Mouse (Mus musculus): ENCODE data around the gene Rcsd1. TPM values are rescaled to one million over a fixed set of nuclear protein-coding genes. Genes with fewer than 3 reads are reported as not detected.
"Not testable (repeated sequence)": the region's sequence is repeated elsewhere in the genome, so short reads cannot be mapped to it uniquely, and the experiment has no call there.

The Rcsd1 gene
- total RNA-seq, 2 experiments from 2014 or later = 6.8 to 6.9 TPM

DNA sequence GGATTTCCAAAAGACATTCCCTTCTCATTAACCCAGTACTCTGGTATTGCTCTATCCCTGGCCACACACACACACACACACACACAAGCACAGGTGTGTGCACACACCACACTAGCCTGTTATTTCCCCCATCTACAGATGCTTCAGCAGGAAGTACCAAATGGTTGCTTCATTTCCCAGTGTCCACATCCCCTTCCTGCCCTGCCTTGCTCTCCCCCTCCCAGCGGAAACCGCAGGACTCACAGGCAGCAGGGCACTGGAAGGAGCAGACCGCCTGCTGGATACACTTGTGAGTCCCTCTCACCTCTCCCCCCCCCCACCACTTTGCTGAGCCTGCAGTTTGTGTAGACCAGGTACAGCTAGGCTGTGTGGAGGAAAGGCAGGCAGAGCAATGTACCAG is 18.0 kb downstream of the Rcsd1 start:
- no peak for DNase-seq (ENCODE audit: low spot score in 2 of 2)

DNA sequence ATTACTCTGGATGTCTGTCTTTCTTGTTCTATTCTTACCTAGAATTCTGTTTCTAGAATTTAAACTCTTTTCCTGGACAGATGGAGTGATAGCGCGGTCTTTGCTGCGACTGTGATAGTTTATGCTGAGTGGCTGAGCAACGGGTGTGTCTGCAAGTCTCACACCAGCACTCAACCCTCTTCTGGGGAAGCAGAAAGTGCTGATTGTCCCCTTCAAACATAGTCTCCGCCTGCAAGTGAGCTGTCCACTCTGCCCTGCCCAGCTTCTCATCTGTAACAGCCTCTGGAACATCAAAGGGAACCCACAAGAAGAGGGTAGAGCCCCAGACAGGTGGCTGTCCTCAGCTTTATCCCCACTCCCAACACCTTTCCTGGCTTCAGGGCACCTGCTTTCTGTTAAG is 19.7 kb downstream of the Rcsd1 start:
- DNase-seq (ENCODE audit: low spot score in 2 of 2) = no peak

DNA sequence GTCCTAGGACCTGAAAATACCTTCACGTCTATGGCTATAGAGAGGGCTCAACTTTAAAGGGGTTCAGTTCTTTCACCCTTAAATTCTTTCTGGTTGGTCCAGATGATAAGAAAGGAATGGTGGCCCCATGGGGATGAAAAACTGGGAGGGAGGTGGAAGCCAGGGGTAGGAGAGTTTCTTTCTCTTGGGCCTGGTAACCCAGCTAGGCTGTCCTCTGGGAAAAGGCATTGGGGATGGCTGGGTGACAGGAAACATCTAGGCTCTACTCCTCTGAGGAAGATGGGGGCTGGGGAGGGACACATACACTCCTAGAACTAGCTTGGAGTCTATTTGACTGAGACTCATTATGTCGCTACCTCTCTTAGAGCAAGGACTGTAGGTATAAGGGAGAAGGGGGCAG is 21.7 kb downstream of the Rcsd1 start:
- no peak for DNase-seq (ENCODE audit: low spot score in 2 of 2)

DNA sequence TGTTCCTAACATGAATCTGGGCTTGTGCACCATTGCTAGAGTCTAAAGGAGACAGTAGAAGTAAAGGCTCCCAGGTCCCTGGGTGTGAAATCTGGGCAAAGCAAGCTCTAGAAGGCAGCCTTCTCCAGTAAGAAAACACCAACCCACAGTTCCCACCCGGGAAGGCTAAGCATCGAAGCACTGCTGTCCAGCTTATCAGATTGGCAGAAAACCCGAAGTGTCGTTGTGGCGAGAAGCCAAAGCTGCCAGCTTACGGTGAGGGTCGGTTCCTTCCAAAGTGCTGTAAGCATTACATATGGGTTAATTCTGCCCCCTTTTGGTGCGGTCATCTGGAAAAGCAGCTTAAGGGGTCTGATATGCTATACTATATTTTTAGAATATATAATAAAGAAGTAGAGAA is 22.6 kb downstream of the Rcsd1 start:
- DNase-seq (ENCODE audit: low spot score in 2 of 2) = no peak

DNA sequence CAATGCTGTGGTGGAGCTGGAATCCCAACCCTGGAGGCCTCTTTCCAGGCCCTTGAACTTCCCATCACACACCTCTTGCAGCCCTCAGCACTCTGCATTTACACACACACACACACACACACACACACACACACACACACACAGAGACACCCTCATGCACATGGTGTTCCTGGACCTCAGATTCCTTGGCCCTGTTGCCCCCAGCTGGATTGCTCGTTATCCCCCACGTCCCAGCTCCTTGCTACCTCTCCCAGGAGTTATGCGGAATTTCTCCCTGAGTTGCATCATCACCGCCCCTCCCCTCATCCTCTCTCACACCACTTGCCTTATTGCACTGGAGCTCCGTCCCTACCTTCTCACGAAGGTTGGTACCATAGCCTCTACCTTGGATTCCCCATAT is 23.2 kb downstream of the Rcsd1 start:
- no peak for DNase-seq (ENCODE audit: low spot score in 2 of 2)

DNA sequence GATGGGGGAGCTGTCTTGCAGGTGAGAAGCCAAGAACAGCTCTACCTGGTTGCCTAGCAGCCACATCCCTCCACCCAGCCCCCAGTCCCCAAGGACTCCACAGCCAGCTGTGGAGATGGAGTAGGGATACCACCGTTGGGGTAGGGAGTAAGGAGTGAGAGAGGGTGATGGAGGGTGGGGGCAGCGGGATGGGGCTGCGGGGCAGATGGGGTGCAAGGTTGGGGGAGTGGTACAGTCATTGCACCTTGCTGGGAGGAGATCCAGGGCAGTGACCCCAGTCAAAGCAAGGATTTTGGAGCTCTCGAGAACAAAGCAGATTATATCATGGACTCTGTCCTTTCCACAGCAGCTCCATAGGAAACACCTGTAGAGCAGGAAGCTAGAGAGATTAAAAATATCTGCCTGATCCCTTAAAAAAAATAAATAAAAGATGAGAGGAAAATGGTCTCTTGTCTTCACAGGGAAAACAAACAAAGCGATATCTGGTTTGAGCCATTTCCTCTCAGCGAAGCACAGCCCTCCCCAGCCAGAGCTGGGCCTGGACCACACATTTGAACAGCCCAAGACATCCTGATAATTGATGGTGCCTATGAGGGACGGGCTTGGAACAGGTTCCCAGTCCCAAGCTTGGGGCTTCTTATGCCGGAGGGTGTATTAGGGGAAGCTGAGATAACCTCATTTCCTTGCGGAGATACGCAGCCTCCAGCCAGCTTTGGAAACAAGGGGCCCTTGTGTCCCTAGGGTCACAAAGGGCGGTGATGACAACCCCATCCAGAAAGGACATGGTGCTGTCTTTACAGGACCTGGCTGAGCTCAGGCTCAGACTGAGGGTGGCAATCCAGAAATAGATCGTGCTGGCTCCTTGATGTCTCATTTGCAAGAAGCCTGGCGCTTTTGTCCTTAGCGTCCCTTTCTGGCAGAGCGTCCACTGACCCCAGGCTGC is 25.0 kb downstream of the Rcsd1 start:
- DNase-seq (ENCODE audit: low spot score in 2 of 2) = no peak

DNA sequence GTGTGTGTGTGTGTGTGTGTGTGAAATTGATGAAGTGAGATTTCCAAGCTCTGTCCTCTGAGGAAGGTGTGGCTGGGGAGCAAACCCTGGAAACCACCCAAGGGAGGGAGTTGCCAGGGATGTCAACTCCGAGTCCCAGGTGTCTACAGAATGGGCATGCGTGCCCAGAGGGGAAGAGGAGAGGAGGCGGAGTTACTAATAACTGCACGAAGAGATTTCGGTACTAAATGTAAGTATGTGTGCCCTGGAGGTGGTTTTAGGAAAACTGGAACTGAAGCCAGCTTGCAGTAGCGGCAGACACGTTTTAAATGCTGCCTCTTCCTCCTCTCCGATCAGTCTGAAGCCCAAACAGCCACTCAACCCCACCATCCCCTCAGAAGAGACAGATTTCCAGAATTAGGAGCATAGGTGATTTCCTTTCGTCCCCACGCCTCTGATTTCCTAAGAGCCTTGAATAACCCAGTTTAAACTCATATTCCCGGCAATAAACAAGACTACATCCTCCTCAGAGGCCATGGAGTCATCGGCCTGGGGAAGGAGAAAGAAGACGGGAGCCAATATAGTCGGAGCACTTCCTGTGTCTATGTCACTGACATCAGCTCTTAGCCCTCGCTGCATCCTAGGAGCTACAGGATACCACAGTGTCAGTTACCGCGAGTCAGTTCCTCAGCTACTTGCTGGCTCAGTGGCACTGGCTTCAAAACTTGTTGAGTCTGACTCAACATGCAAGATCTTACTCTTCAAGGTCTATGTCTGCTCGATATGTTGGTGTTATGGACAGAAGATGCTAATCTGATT is 27.3 kb downstream of the Rcsd1 start:
- DNase-seq (ENCODE audit: low spot score in 2 of 2) = no peak

DNA sequence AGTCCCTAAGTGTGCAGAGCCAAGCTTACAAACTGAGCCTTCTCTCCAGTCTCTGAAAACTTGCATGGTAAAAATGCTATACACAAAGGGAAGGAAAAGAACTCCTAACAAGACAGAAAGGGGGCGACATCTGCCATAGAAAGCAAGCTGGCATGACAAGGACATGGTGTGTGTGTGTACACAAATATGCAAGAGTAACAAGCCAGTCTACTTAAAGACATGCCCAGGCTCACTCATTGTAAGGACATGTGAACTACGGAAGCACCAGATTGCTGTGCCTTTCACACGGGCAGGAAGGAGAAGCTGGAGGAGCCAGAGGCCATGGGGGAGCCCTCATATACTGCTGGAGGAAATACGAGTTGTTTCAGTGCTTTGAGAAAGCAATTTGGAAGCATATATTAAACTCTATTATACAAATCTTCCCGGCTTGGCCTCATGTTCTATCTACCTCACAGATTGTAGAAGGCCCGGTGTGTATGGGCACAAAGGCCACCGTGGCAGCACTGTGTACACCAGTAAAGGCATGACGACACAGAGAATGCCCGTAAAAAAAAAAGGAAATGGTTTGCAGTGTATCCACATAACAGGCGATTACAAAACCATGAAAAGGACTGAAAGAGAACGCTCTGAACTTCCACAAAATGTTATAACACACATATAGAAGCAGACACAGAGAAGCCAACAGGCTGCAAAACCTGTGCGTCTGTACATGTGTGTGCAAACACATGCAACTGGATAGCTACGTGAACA is 28.3 kb downstream of the Rcsd1 start:
- no peak for DNase-seq (ENCODE audit: low spot score in 2 of 2)

DNA sequence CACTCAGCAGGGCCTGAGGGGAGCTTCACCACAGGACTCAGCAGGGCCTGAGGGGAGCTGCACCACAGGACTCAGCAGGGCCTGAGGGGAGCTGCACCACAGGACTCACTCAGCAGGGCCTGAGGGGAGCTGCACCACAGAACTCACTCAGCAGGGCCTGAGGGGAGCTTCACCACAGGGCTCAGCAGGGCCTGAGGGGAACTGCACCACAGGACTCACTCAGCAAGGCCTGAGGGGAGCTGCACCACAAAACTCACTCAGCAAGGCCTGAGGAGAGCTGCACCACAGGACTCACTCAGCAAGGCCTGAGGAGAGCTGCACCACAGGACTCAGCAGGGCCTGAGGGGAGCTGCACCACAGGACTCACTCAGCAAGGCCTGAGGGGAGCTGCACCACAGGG is 29.5 kb downstream of the Rcsd1 start:
- DNase-seq (ENCODE audit: low spot score in 2 of 2) = not testable (repeated sequence)

DNA sequence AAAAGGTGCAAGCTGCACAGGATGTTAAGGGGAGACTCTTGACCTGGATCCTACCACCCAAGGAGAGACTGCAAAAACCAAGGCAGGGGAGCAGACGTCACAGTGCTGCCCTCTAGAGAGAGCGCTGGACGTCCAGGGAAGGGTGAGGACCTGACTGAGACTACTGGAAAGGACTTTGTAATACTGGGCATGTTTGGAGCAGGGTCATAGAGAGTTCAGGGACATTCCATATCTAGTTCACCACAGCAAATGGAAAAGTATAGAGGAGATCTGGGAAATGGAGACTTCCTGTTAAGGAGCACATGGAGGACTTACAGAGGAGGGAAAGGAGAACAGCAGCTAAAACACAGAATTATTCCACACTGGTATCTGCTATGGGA is 29.9 kb downstream of the Rcsd1 start:
- no peak for DNase-seq (ENCODE audit: low spot score in 2 of 2)

DNA sequence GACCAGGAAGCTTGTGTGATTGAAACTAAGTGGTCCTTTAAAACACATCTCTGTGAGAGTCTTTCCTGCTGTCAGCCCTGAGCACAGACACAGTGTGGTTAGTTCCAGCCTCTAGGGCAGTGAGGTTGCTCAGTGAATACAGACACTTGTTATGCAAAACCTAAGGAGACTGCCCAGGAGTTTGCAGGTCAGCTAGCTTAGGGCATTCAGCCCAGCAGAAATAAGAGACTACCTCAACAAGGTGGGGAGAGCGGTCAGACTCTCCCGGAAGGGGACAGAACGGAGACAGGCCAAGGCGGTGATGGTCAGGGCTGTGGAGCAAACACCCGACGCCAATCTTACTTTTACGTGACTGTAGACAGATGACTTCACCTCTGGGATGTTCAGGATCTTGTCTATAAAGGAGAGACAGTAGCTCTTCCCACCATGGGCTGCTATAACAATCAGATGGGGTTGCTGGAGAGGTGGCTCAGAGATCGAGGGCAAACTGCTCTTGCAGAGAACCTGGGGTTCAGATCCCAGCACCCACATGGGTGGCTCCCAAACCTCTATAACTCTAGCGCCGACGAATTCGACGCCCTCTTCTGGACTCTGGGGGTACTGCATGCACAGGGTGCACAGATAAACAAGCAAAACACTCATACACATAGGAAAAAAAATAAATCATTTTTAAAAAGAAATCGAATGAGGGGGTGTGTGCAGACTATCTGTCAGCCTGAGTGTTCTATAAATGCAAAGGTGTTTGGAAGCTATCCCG is 30.5 kb downstream of the Rcsd1 start:
- DNase-seq (ENCODE audit: low spot score in 2 of 2) = no peak

DNA sequence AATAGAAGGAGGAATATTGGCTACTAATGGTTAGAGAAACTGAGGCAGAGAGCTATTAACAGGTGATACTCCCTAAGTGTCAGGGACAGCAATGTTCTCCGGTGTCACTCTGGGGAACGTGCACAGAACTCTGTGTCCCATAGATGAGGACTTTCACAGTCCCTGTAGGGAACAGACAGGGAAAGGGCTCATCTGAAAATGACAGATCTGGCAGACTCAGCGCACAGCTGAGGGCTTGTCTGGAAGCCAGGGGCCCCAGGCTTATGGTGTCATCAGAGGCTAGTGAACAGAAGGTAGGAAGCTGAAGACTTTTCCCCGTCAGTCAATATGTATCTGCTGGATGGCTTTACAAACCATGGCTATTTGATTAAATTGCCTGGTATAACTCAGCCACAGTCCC is 32.0 kb downstream of the Rcsd1 start:
- no peak for DNase-seq (ENCODE audit: low spot score in 2 of 2)

DNA sequence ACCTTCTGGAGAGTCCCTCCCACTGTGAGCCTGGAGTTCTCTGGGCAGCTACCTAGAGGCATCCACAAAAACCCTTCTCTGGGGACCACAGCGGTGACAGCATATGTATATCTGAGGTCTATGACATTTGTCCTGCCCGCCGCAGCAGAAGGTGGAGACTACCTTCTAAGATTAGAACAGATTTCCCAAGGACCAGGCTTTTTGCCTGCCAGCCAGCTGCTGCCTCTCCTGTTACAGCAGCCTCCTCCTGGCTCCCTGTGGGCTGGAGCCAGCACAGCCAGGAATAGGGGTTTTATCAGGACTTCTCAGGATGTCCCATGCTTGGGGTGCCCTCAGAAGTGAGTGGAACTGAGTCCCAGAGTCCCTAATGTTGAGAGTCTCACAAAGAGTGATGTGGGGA is 32.6 kb downstream of the Rcsd1 start:
- no peak for DNase-seq (ENCODE audit: low spot score in 2 of 2)

DNA sequence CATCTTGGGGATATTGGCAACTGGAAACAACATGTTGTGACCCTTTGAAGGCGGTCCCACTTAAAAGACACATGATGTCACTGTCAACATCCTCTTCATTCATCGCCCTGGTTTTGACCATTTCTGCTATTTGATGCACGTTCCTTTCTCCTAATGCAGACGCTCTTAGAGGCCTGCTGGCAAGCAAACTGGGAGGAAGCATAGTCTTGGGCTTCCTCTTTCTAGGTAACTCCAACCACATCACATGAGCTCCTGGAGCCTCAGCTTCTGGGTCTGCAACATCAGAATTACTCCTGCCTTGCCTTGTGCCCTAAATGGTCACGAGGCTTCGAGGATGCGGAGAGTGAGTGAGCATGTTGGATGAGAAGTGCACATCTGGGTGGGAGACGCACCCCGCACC is 34.4 kb downstream of the Rcsd1 start:
- no peak for DNase-seq (ENCODE audit: low spot score in 2 of 2)

DNA sequence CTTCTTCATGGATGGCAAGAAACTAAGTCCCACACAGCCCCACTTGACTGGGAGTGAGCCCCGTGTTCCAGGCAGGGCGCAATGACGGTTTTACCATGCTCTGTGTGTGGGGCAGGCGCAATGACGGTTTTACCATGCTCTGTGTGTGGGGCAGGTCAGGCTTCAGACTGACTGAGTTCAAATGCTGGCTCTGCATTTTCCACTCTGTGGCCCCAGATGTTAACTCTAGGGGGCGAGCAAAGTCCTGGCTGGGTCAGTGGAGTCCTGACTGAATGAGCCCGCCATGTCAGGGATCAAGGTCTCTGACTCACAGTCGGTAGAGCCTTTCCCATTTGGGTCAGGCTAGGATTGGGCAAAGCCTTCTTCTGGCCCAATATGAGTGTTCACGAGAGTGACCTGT is 37.2 kb downstream of the Rcsd1 start:
- DNase-seq (ENCODE audit: low spot score in 2 of 2) = no peak

DNA sequence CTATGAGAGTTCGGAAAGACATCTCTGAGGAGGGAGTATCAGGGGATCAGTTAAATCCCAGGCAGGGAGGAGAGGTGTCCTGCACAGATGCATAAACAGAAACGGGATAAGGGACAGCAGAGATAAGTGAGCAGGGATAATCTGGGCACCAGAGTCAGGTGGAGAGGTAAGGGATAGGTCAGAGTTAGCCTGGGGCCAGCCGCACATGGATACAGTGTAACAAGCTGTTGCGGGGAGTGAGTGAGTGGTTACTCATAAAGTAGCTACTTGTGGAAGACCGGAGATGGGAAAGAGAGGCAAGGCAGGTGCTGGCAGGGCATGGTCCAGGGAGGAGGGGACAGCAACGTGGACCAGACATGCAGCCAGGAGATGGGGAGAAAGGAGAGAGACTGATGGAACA is 39.5 kb downstream of the Rcsd1 start:
- DNase-seq (ENCODE audit: low spot score in 2 of 2) = no peak

DNA sequence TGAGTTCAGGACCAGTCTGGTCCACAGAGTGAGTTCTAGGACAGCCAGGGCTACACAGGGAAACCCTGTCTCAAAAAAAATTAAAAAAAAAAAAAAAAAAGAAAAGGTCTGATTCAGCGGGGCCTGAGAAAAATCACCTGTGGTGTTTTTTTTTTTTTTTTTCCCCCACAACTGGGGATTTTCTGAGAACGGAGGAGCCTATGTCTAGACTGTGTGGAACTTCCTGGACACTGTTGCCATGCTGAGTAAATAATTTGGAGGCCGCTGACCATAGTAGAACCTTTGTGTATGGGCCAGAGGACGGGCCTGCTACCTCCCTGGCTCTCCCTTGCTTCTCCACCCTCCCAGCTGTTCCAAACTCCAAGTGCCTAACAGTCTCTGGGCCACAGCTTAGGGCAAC is 40.7 kb downstream of the Rcsd1 start:
- DNase-seq (ENCODE audit: low spot score in 2 of 2) = no peak

DNA sequence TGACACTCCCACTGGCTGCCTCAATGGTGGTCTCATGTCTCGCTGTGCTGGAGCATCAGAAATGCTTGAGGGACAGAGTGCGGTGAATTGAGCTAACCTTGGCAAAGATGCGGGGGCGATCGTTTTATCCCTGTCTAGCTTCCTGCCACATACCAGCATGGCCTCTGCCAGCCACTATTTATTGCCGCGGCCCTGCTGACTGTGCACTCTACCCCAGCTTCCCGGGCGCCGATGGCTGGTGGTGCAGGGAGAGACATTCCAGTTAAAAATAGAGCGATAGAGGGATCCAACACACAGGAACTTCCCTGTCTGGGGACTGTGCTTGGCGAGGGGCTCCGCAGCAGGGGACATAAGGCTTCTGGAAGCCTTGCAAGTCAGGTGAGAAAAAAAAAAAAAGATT is 42.2 kb downstream of the Rcsd1 start:
- no peak for DNase-seq (ENCODE audit: low spot score in 2 of 2)

DNA sequence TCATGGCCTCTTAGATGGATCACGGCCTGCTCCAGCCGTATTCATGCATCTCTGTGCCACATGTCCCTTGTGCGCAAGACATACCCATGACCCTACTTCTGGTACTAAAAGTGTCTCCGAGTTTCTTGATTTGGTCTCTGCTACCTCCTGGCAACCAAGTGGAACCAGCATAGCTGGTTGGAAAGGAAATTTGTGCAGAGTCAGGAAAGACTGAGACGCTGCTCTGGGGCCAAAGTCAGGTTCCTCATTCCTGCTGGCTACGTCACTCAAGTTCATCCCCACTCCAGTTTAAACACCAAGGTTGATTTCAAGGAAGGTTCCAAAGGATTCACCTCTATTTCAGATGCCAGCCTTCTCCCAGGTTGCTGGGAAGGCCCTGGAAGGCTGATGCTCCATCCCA is 42.6 kb downstream of the Rcsd1 start:
- DNase-seq (ENCODE audit: low spot score in 2 of 2) = no peak

DNA sequence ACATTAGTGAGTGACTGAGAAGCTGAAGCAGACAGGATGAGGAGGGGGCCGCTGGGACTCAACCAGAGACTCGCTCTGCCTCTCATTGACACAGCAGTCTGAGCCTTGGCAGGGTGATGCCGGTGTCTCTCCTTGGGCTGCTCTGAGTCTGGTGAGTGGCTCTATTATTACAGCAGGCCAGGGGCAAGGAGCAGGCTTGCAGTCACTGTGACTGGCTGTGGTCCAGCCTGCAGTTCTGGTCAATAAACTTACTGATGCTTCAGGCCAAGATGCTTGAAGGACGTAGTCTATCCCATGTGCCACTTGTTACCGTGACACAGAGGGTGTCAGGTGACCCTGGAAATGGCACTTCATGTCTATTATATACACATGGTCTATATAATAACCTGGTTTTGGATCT is 43.8 kb downstream of the Rcsd1 start:
- DNase-seq (ENCODE audit: low spot score in 2 of 2) = no peak

DNA sequence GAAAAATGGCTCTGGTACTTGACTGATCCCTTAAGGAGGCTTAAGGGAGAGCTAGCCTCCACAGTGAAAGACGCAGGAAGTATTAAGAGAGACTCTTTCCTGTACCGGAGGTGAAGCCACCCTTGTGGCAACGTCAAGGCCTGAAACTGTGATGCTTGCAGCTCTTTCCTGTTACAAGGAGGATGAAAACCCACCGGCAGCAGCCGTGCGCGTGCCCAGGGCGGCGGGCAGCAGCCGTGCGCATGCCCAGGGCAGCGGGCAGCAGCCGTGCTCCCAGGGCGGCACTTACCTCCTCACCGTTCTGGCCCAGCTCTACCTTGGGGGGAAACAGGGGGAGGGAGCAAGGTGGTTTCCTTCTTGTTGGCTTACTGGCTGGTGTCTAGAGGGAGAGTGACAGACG is 46.3 kb downstream of the Rcsd1 start:
- no peak for DNase-seq (ENCODE audit: low spot score in 2 of 2)

Measured in layer of hippocampus, postnatal 10 days (tissue).